Mouse (Mus musculus) hindbrain, embryonic 11.5 days (tissue): ENCODE data around the gene Dlg2. TPM values are rescaled to one million over a fixed set of nuclear protein-coding genes. Genes with fewer than 3 reads are reported as not detected.
A peak's percentile ranks its signal among the peaks of the same experiment; 100 is the strongest.

Source experiments
- ATAC-seq: fragments of 200-750 bp; cut with Nextera tagmentation; 2 replicates; pipeline ENCODE4 v1.8.0; 2017; ENCODE audit warnings: mild to moderate bottlenecking, moderate TSS enrichment, moderate library complexity; ENCODE audit not compliant: low FRiP score
- DNase-seq: peaks from one replicate; pipeline ENCODE4 v3.0.0-alpha.2; 2015; ENCODE audit warnings: low spot score
- H3K27ac ChIP-seq: fragments of 300-500 bp; sonication (generic); 2 replicates; pipeline ENCODE4 v1.5.1; 2014; ENCODE audit warnings: mild to moderate bottlenecking, low read depth, low read length
- H3K27me3 ChIP-seq: fragments of 300-500 bp; sonication (generic); 2 replicates; pipeline ENCODE4 v1.6.1; 2014; ENCODE audit warnings: mild to moderate bottlenecking, low read length, moderate library complexity, mixed read lengths; ENCODE audit not compliant: control insufficient read depth, insufficient read depth
- H3K36me3 ChIP-seq: fragments of 300-500 bp; sonication (generic); 2 replicates; pipeline ENCODE4 v1.6.1; 2014; ENCODE audit warnings: mild to moderate bottlenecking, low read length, moderate library complexity, mixed read lengths; ENCODE audit not compliant: control insufficient read depth, insufficient read depth
- H3K4me1 ChIP-seq: fragments of 300-500 bp; sonication (generic); replicated peaks from 2 replicates; pipeline ENCODE4 v1.6.1; 2014; ENCODE audit warnings: low read length, mixed read lengths; ENCODE audit not compliant: control insufficient read depth, insufficient read depth
- H3K4me2 ChIP-seq: fragments of 300-500 bp; sonication (generic); replicated peaks from 2 replicates; pipeline ENCODE4 v1.6.1; 2014; ENCODE audit warnings: mild to moderate bottlenecking, low read depth, low read length
- H3K4me3 ChIP-seq: fragments of 300-500 bp; sonication (generic); 2 replicates; pipeline ENCODE4 v1.5.1; 2014; ENCODE audit warnings: low read depth, low read length
- H3K9ac ChIP-seq: fragments of 300-500 bp; sonication (generic); 2 replicates; pipeline ENCODE4 v1.6.1; 2014; ENCODE audit warnings: low read depth, low read length
- H3K9me3 ChIP-seq: fragments of 300-500 bp; sonication (generic); 2 replicates; pipeline ENCODE4 v1.6.1; 2016; ENCODE audit warnings: low read length; ENCODE audit not compliant: control insufficient read depth
- WGBS: fragments of 180-500 bp; shearing (Covaris S2); extraction: QIAGEN DNeasy Blood & Tissue Kit; methylation state at CpG from one replicate; pipeline ENCODE4 v1.1.7; 2014; 5-methylcytosine and 5-hydroxymethylcytosine counted together
- polyA plus RNA-seq: library from polyadenylated mRNA; unstranded; fragments of >200 nt; fragmentation: Nextera tagmentation; extraction: Ambion mirVana; gene quantifications from 2 replicates; pipeline ENCODE4 v1.2.1, GENCODE M21; 2014

Dlg2 gene
- polyA plus RNA-seq, 1 experiment from 2014 or later, result 3.1 TPM

GRCm38 (mm10) chr7:92040785-92041411, 1564.4 kb downstream of the Dlg2 start:
- Histone ChIP-seq H3K9ac (no peak overlapping the region), H3K27me3 (no peaks in the 10 kb centered on the region), H3K4me1 (no peaks in the 10 kb centered on the region), H3K4me2 (no peak overlapping the region), H3K27ac (no peak overlapping the region), H3K36me3 (no peaks in the 10 kb centered on the region), H3K4me3 (no peak overlapping the region), H3K9me3 (no peaks in the 10 kb centered on the region)
- DNase-seq (no peak), ATAC-seq (0 out of 2 replicates have a peak, but pooled peaks have one; percentile 30)
- WGBS, result 62% methylated on average over 2 of the region's 2 CpGs

- DNase-seq, result no peak
- Histone ChIP-seq H3K4me1 (no peaks in the 10 kb centered on the region), H3K27me3 (no peaks in the 10 kb centered on the region), H3K4me2 (no peak overlapping the region), H3K27ac (no peak overlapping the region), H3K9me3 (no peaks in the 10 kb centered on the region), H3K9ac (no peak overlapping the region), H3K4me3 (no peak overlapping the region), H3K36me3 (no peaks in the 10 kb centered on the region)
- ATAC-seq, result no peak
- 97% methylated on average over 1 of the region's 1 CpGs for WGBS
These were observed 1568.5 kb downstream of the Dlg2 start for GRCm38 (mm10) chr7:92044966-92045365.

GRCm38 (mm10) chr7:92047271-92047670, 1570.8 kb downstream of the Dlg2 start:
- H3K36me3 ChIP-seq, result no peaks in the 10 kb centered on the region
- ATAC-seq, result no peak
- no peaks in the 10 kb centered on the region for H3K27me3 ChIP-seq
- no peak for DNase-seq
- no peaks in the 10 kb centered on the region for H3K9me3 ChIP-seq
- no peak overlapping the region for H3K4me3 ChIP-seq
- no peak overlapping the region for H3K4me2 ChIP-seq
- WGBS, result 56% methylated on average over 2 of the region's 2 CpGs
- no peaks in the 10 kb centered on the region for H3K4me1 ChIP-seq
- no peak overlapping the region for H3K9ac ChIP-seq
- H3K27ac ChIP-seq, result no peak overlapping the region

GRCm38 (mm10) chr7:92048876-92049275, 1572.4 kb downstream of the Dlg2 start:
- no peak overlapping the region for H3K4me3 ChIP-seq
- H3K9ac ChIP-seq, result no peak overlapping the region
- H3K27me3 ChIP-seq, result no peaks in the 10 kb centered on the region
- no peaks in the 10 kb centered on the region for H3K36me3 ChIP-seq
- H3K27ac ChIP-seq, result no peak overlapping the region
- ATAC-seq, result no peak
- H3K9me3 ChIP-seq, result no peaks in the 10 kb centered on the region
- no peak for DNase-seq
- no peaks in the 10 kb centered on the region for H3K4me1 ChIP-seq
- H3K4me2 ChIP-seq, result no peak overlapping the region
- 81% methylated on average over 1 of the region's 1 CpGs for WGBS

- no peak overlapping the region for H3K4me3 ChIP-seq
- H3K4me2 ChIP-seq, result no peak overlapping the region
- DNase-seq (no peak), ATAC-seq (no peak)
- no peak overlapping the region for H3K27ac ChIP-seq
- no peaks in the 10 kb centered on the region for H3K4me1 ChIP-seq
- WGBS, result 65% methylated on average over 4 of the region's 4 CpGs
- H3K27me3 ChIP-seq, result no peaks in the 10 kb centered on the region
- no peaks in the 10 kb centered on the region for H3K9me3 ChIP-seq
- no peaks in the 10 kb centered on the region for H3K36me3 ChIP-seq
- H3K9ac ChIP-seq, result no peak overlapping the region
These were observed 1590.4 kb downstream of the Dlg2 start for GRCm38 (mm10) chr7:92066851-92067250.

- Histone ChIP-seq H3K4me1 (no peaks in the 10 kb centered on the region), H3K9ac (no peak overlapping the region), H3K27ac (no peak overlapping the region), H3K9me3 (no peaks in the 10 kb centered on the region), H3K36me3 (no peaks in the 10 kb centered on the region), H3K4me2 (no peak overlapping the region), H3K27me3 (no peaks in the 10 kb centered on the region), H3K4me3 (no peak overlapping the region)
- ATAC-seq, result no peak
- 95% methylated on average over 1 of the region's 3 CpGs for WGBS
- no peak for DNase-seq
These were observed 1611.0 kb downstream of the Dlg2 start for GRCm38 (mm10) chr7:92087429-92087828.

GRCm38 (mm10) chr7:92093860-92094259, 1617.4 kb downstream of the Dlg2 start:
- no peaks in the 10 kb centered on the region for H3K9me3 ChIP-seq
- H3K27me3 ChIP-seq, result no peaks in the 10 kb centered on the region
- no peak overlapping the region for H3K4me2 ChIP-seq
- no peak overlapping the region for H3K4me3 ChIP-seq
- H3K4me1 ChIP-seq, result no peaks in the 10 kb centered on the region
- ATAC-seq (peak; percentile 87), DNase-seq (peak; percentile 84)
- no peak overlapping the region for H3K9ac ChIP-seq
- H3K27ac ChIP-seq, result no peak overlapping the region
- H3K36me3 ChIP-seq, result no peaks in the 10 kb centered on the region
- 0% methylated on average over 3 of the region's 3 CpGs for WGBS

GRCm38 (mm10) chr7:92095198-92095597, 1618.7 kb downstream of the Dlg2 start:
- H3K36me3 ChIP-seq, result no peaks in the 10 kb centered on the region
- no peak for DNase-seq
- no peak for ATAC-seq
- no peak overlapping the region for H3K4me3 ChIP-seq
- no peak overlapping the region for H3K9ac ChIP-seq
- 69% methylated on average over 3 of the region's 3 CpGs for WGBS
- H3K27me3 ChIP-seq, result no peaks in the 10 kb centered on the region
- no peaks in the 10 kb centered on the region for H3K4me1 ChIP-seq
- no peak overlapping the region for H3K4me2 ChIP-seq
- no peak overlapping the region for H3K27ac ChIP-seq
- no peaks in the 10 kb centered on the region for H3K9me3 ChIP-seq

- no peaks in the 10 kb centered on the region for H3K9me3 ChIP-seq
- H3K27ac ChIP-seq, result no peak overlapping the region
- H3K36me3 ChIP-seq, result no peaks in the 10 kb centered on the region
- H3K9ac ChIP-seq, result no peak overlapping the region
- no peak overlapping the region for H3K4me3 ChIP-seq
- H3K4me1 ChIP-seq, result no peaks in the 10 kb centered on the region
- H3K4me2 ChIP-seq, result no peak overlapping the region
- no peaks in the 10 kb centered on the region for H3K27me3 ChIP-seq
- WGBS, result 90% methylated on average over 2 of the region's 2 CpGs
- DNase-seq (no peak), ATAC-seq (no peak)
These were observed 1624.4 kb downstream of the Dlg2 start for GRCm38 (mm10) chr7:92100847-92101246.
